Mouse (Mus musculus): ENCODE measurements around the gene Wdr41.

Gene Wdr41

GRCm38 (mm10) chr13:95038200-95038599 is 62.1 kb downstream of the Wdr41 start:
- no peak for DNase-seq

GRCm38 (mm10) chr13:95040140-95040738 is 64.1 kb downstream of the Wdr41 start:
- DNase-seq: no peak

GRCm38 (mm10) chr13:95044108-95044507 is 68.0 kb downstream of the Wdr41 start:
- no peak for DNase-seq

GRCm38 (mm10) chr13:95050398-95050797 is 74.3 kb downstream of the Wdr41 start:
- no peak for DNase-seq

GRCm38 (mm10) chr13:95052421-95052820 is 76.3 kb downstream of the Wdr41 start:
- no peak for DNase-seq

- no peak for DNase-seq
These were observed 79.7 kb downstream of the Wdr41 start for GRCm38 (mm10) chr13:95055742-95056388.

GRCm38 (mm10) chr13:95056501-95057280 is 80.5 kb downstream of the Wdr41 start:
- DNase-seq: no peak

- no peak for DNase-seq
These were observed 82.7 kb downstream of the Wdr41 start for GRCm38 (mm10) chr13:95058885-95059284.

- no peak for DNase-seq
These were observed 87.4 kb downstream of the Wdr41 start for GRCm38 (mm10) chr13:95063390-95064017.

- peak; percentile 31 for DNase-seq
These were observed 91.7 kb downstream of the Wdr41 start for GRCm38 (mm10) chr13:95067854-95068253.

GRCm38 (mm10) chr13:95070268-95070667 is 94.1 kb downstream of the Wdr41 start:
- DNase-seq: no peak
